Mouse (Mus musculus) heart, embryonic 11.5 days (tissue): ENCODE measurements around the gene Uhrf1. TPM values are rescaled to one million over a fixed set of nuclear protein-coding genes. Genes with fewer than 3 reads are reported as not detected.

Experiments used
- ATAC-seq: fragments of 200-750 bp; cut with Nextera tagmentation; replicated peaks from 2 replicates; pipeline ENCODE4 v1.8.0; 2017; ENCODE audit warnings: moderate library complexity; ENCODE audit not compliant: insufficient number of reproducible peaks, low FRiP score, low TSS enrichment
- H3K27ac ChIP-seq: fragments of 300-500 bp; sonication (generic); 2 replicates; pipeline ENCODE4 v1.5.1; 2014; ENCODE audit warnings: mild to moderate bottlenecking, low read depth, low read length
- H3K27me3 ChIP-seq: fragments of 300-500 bp; sonication (generic); 2 replicates; pipeline ENCODE4 v1.6.1; 2014; ENCODE audit warnings: mild to moderate bottlenecking, low read length, mixed read lengths; ENCODE audit not compliant: control insufficient read depth, insufficient read depth
- H3K36me3 ChIP-seq: fragments of 300-500 bp; sonication (generic); 2 replicates; pipeline ENCODE4 v1.6.1; 2014; ENCODE audit warnings: mild to moderate bottlenecking, low read length, moderate library complexity, mixed read lengths; ENCODE audit not compliant: control insufficient read depth, insufficient read depth
- H3K4me1 ChIP-seq: fragments of 300-500 bp; sonication (generic); 2 replicates; pipeline ENCODE4 v1.6.1; 2014; ENCODE audit warnings: low read length; ENCODE audit not compliant: control insufficient read depth, insufficient read depth
- H3K4me2 ChIP-seq: fragments of 300-500 bp; sonication (generic); 2 replicates; pipeline ENCODE4 v1.6.1; 2014; ENCODE audit warnings: mild to moderate bottlenecking, moderate library complexity
- H3K4me3 ChIP-seq: fragments of 300-500 bp; sonication (generic); 2 replicates; pipeline ENCODE4 v1.5.1; 2014; ENCODE audit warnings: low read depth, low read length
- H3K9ac ChIP-seq: fragments of 300-500 bp; sonication (generic); 2 replicates; pipeline ENCODE4 v1.6.1; 2014; ENCODE audit warnings: mild to moderate bottlenecking, low read depth, low read length, moderate library complexity
- H3K9me3 ChIP-seq: fragments of 300-500 bp; sonication (generic); replicated peaks from 2 replicates; pipeline ENCODE4 v1.6.1; 2016; ENCODE audit warnings: low read length; ENCODE audit not compliant: control insufficient read depth
- WGBS: fragments of 180-500 bp; shearing (Covaris S2); extraction: QIAGEN DNeasy Blood & Tissue Kit; methylation state at CpG from one replicate; pipeline ENCODE4 v1.1.7; 2014; ENCODE audit not compliant: insufficient replicate concordance; 5-methylcytosine and 5-hydroxymethylcytosine counted together
- polyA plus RNA-seq: library from polyadenylated mRNA; unstranded; fragments of >200 nt; fragmentation: Nextera tagmentation; extraction: Ambion mirVana; gene quantifications from 2 replicates; pipeline ENCODE4 v1.2.1, GENCODE M21; 2014

The Uhrf1 gene
- polyA plus RNA-seq, 1 experiment from 2014 or later, result 53.0 TPM

DNA sequence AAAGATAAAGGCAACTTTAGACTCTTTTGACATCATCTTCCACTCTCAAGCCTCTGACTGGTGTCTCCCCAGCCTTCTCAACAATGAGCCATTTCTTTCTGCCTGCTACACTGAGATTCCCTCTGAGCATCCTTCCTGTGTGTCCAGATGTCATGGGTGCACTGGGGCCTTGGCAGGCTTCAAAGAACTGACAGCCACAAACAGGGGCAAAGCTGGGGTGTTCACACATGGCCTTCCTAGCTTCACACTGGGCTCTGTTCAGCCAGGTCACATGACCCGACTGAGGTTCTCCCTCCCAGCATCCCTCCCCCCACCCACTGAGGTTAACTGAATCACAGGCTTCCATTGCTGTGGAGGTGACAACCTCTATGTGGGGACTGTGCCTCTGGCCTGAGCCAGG, 6.9 kb upstream of the Uhrf1 start:
- H3K36me3 ChIP-seq, result no peaks in the 10 kb centered on the region
- no peak for ATAC-seq
- no peak overlapping the region for H3K4me3 ChIP-seq
- H3K27me3 ChIP-seq, result no peaks in the 10 kb centered on the region
- no peak overlapping the region for H3K9ac ChIP-seq
- H3K27ac ChIP-seq, result no peak overlapping the region
- H3K9me3 ChIP-seq, result no peaks in the 10 kb centered on the region
- H3K4me2 ChIP-seq, result no peak overlapping the region
- H3K4me1 ChIP-seq, result no peaks in the 10 kb centered on the region
- WGBS, result 53% methylated on average over 1 of the region's 1 CpGs

GRCm38 (mm10) chr17:56298238-56298637, 4.9 kb upstream of the Uhrf1 start:
- H3K4me2 ChIP-seq, result no peak overlapping the region
- 97% methylated on average over 1 of the region's 1 CpGs for WGBS
- peaks cover 9% of the 10 kb centered on the region for H3K4me1 ChIP-seq
- no peak overlapping the region for H3K9ac ChIP-seq
- ATAC-seq, result no peak
- H3K36me3 ChIP-seq, result no peaks in the 10 kb centered on the region
- H3K4me3 ChIP-seq, result no peak overlapping the region
- H3K9me3 ChIP-seq, result no peaks in the 10 kb centered on the region
- no peaks in the 10 kb centered on the region for H3K27me3 ChIP-seq
- no peak overlapping the region for H3K27ac ChIP-seq

GRCm38 (mm10) chr17:56300186-56300585, 2.9 kb upstream of the Uhrf1 start, which contains the start of gene Arrdc5:
TSS of gene Arrdc5 (minus strand) at chr17:56300286.
- no peaks in the 10 kb centered on the region for H3K9me3 ChIP-seq
- no peak for ATAC-seq
- peaks cover 16% of the 10 kb centered on the region for H3K4me1 ChIP-seq
- no peak within 1 kb of the TSS for H3K4me3 ChIP-seq
- H3K9ac ChIP-seq, result no peak within 1 kb of the TSS
- no peak within 1 kb of the TSS for H3K27ac ChIP-seq
- H3K36me3 ChIP-seq, result no peaks in the 10 kb centered on the region
- no peak within 1 kb of the TSS for H3K4me2 ChIP-seq
- WGBS, result 89% methylated on average over 9 of the region's 9 CpGs
- H3K27me3 ChIP-seq, result no peaks in the 10 kb centered on the region

DNA sequence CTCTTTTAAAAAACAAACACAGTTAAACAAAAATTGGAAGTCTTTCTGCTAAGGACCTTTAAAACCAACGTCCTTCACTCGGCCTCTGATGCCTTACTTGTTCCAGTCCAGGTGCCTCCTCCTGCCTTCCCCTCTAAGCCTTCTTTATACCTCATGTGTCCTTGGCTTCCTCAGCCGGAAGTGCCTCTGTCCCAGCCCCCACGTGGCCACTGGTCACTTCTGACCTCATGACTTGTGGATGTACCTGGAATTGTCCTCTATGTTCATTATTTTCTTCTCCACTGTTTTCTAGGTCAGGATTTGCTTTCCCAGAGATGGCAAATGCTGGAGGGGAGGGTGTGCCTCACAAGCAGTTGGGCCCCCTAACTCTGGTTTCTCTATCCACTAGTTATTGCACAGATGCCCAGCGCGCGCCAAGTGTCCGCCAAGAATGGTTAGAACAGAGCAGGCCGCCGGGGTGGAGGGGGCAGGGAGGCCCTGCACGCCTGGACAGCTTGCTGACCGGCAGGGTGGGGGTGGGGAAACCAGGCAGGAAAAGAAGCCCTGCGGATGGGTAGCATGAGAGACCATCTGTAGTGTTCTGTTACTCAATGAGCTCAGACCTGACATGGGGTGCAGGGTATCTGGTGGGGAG, 641 bp upstream of the Uhrf1 start:
- H3K36me3 ChIP-seq, result peaks cover 9% of the 10 kb centered on the region; the same call in 1 of the 2 replicates
- 27% methylated on average over 13 of the region's 13 CpGs for WGBS
- H3K4me1 ChIP-seq, result peaks cover 25% of the 10 kb centered on the region
- peak overlapping the region; percentile 93 for H3K27ac ChIP-seq
- H3K4me3 ChIP-seq, result peak overlapping the region; percentile 87
- H3K4me2 ChIP-seq, result peak overlapping the region; percentile 100
- H3K9ac ChIP-seq, result peak overlapping the region; percentile 89
- ATAC-seq, result peak; percentile 64; the same call in 1 of the 2 replicates
- no peaks in the 10 kb centered on the region for H3K9me3 ChIP-seq
- no peaks in the 10 kb centered on the region for H3K27me3 ChIP-seq

DNA sequence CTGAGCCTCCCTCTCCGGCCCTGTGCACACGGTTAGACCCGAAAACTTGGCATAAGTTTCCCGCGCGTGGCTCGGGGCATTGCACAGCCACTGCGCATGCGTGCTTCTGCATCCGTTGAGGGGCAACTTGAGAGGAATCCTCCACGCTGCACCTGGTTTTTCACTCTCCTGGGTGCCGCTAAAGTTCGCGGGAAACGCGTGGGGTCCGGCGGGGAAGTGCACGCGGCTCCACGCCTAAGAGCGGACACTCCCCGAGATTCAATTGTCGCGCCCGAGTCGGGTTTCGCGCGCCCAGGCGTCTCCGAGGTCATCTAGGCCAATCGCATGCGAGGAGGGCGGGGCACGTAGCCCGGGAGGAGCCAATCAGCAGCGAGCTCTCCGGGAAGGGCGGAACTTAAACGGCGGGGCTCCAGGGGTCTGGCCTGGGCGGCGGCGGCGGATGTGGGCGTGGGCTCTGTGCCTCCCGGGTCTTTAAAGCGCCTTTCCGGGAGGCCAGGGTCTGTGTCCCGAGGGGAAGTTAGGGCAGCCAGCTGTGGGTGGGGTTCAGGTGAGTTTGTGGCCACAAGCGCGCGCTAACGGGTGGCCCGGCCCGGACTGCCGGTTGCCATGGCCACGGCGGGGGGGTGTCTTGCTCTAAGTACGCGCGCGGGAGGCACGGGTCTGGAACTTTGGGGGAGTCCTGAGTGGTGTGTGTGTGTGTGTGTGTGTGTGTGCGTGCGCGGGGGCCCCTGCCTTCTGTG, 896 bp downstream of the Uhrf1 start:
- H3K4me1 ChIP-seq, result peaks cover 25% of the 10 kb centered on the region
- no peaks in the 10 kb centered on the region for H3K27me3 ChIP-seq
- under 1% methylated on average over 67 of the region's 68 CpGs for WGBS
- peak overlapping the region; percentile 89 for H3K9ac ChIP-seq
- peak; percentile 86 for ATAC-seq
- H3K4me2 ChIP-seq, result peak overlapping the region; percentile 100
- H3K4me3 ChIP-seq, result peak overlapping the region; percentile 87
- no peaks in the 10 kb centered on the region for H3K9me3 ChIP-seq
- H3K27ac ChIP-seq, result peak overlapping the region; percentile 93
- peaks cover 9% of the 10 kb centered on the region; the same call in 1 of the 2 replicates for H3K36me3 ChIP-seq

DNA sequence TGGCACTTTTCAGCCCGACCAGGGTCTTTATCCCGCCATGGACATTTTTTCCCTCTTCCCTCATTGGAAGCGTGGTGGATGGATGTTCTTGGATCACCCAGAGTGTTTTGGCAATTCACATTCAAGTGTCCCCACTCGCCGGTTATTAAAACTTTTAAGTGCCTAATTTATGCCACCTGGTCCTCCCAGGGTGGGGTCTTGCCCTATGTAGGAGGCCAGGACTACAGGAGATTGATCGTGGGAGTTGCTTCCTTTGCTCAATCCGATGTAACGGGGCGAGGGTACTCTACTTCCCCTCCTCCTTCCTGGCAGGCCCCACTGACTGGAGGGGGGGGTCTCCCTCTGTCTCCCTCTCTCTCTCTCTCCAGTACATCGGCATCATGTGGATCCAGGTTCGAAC, 1.6 kb downstream of the Uhrf1 start:
- H3K4me1 ChIP-seq, result peaks cover 25% of the 10 kb centered on the region
- H3K27ac ChIP-seq, result no peak overlapping the region; the same call in 1 of the 2 replicates
- ATAC-seq, result no peak
- peak overlapping the region; percentile 87 for H3K4me3 ChIP-seq
- no peaks in the 10 kb centered on the region for H3K27me3 ChIP-seq
- 19% methylated on average over 11 of the region's 11 CpGs for WGBS
- peaks cover 14% of the 10 kb centered on the region; the same call in 1 of the 2 replicates for H3K36me3 ChIP-seq
- H3K9ac ChIP-seq, result peak overlapping the region; percentile 89
- H3K4me2 ChIP-seq, result peak overlapping the region; percentile 100
- H3K9me3 ChIP-seq, result no peaks in the 10 kb centered on the region

DNA sequence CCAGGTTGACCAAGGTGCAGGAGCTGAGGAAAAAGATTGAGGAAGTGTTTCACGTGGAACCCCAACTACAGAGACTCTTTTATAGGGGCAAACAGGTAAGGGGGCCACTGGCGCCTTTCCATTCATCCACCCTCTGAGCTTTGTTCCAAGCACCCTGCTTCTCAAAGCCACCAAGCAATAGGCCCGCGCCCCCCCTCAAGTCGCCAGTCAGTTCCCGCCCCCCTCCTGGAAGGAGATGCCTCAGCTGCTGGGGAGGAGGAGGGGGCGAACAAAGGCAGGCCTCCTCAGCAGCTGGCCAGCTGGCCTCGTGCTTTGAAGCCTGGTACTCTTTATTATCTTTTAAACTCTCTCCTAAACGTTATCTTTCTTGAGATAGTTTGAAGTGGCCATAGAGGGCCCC, 2.0 kb downstream of the Uhrf1 start:
- Histone ChIP-seq H3K9me3 (no peaks in the 10 kb centered on the region), H3K27me3 (no peaks in the 10 kb centered on the region), H3K36me3 (peaks cover 14% of the 10 kb centered on the region; the same call in 1 of the 2 replicates), H3K4me2 (peak overlapping the region; percentile 100), H3K9ac (peak overlapping the region; percentile 89), H3K4me1 (peaks cover 25% of the 10 kb centered on the region), H3K4me3 (peak overlapping the region; percentile 87), H3K27ac (no peak overlapping the region)
- 32% methylated on average over 9 of the region's 9 CpGs for WGBS
- ATAC-seq, result no peak

DNA sequence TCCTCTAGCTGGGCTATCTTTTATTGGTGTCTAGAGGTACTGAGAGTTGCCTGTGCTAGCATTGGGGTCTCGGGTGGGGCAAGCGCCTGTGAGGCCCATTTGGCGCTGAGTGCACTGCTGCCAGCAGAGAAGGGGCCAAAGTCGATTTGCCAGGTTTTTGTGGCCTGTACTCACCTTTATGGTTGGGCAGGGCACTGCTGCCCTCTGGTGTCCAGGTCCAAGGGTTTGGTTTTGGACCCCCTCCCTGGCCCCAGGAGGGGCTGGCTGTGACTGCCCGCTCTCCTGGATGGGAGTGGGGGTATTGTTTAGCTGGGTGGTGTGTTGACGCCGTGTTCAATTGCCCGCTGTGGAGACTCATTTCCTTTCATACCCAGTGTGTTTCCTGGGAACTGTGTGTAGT, 2.7 kb downstream of the Uhrf1 start:
- Histone ChIP-seq H3K4me1 (peaks cover 25% of the 10 kb centered on the region), H3K4me3 (no peak overlapping the region; the same call in 1 of the 2 replicates), H3K36me3 (peaks cover 16% of the 10 kb centered on the region; the same call in 1 of the 2 replicates), H3K9me3 (no peaks in the 10 kb centered on the region), H3K4me2 (peak overlapping the region; percentile 100), H3K9ac (0 out of 2 replicates have a peak overlapping the region, but pooled peaks have one; percentile 16), H3K27ac (no peak overlapping the region), H3K27me3 (no peaks in the 10 kb centered on the region)
- 72% methylated on average over 8 of the region's 8 CpGs for WGBS
- no peak for ATAC-seq
